Mouse (Mus musculus): Measurements from ENCODE around the gene Lrtm2.

DNA sequence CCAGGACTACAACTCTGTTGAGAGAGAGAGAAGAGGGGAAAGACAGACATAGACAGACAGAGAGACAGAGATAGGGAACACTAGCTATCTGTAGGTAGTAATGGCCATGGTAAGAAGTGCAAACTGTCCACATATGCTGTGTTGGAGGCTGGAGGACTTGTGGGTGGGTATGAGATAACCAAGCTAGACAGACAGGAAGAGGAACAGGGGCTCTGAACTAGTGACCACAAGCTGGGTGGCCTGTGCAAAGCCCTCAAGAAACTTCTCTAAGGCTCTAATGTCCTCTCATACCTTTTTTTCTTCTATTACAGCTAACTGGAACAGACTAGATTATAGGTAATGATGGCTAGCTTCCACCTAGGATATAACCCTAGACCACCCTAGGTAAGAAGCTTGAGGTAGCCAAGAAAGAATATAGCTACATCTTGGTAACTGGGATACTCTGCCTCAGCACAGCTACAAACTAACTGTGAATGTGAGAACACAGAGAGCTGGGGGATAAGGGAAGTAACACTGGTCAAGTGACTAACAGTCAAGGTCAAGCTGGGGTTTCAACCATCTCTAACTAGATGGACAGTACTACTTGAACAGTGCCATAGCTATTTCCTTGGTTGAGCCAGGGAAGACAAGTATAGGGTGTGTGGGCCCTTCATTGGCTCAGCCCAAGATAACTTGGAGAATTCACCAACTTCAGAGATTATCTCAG, 42.6 kb upstream of the Lrtm2 start:
- no peak for TF ChIP-seq TAL1 (IDR thresholded peaks at IDR 0.05; ENCODE audit: low read length)
- TF ChIP-seq GATA1 (IDR thresholded peaks at IDR 0.05; ENCODE audit: low read length), result no peak

Data from erythroblast, embryonic 14.5 days (primary cell).